Mouse (Mus musculus): ENCODE data around the gene Fkbpl.

GRCm38 (mm10) chr17:34676093-34676460 is 31.5 kb downstream of the Fkbpl start:
- no peak for TF ChIP-seq CTCF (IDR thresholded peaks at IDR 0.05; ENCODE audit: extremely low read depth, insufficient read depth, insufficient read length, insufficient replicate concordance)
- TF ChIP-seq POLR2A (IDR thresholded peaks at IDR 0.05; ENCODE audit: low read depth, low read length) = no peak

All from spleen, adult 2 months (tissue).